In the genomic region with DNA sequence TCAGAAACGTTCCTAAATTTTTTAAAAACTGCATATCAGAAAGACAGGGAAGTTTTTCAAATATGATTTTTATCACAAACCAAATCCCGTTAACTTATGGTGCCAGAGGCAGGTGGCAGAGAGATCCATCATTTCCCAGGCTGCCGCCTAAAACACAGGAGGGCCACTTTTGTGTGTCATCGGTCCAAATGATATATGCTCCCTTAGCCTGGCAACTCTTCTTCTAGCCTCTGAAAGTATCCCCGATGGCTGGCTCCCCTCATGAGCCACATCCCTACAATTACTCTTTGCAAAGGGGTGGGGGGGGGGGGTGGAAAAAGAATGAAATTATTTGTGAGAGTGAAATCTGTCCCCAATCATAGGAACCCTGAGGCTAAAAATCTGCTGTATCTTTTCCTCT, we compare ENCODE assay signal across 21 mouse cellular contexts.
"Had no signal": no experiment of that assay in that cellular context is flagged by ENCODE, and none has a peak within 500 bp of the region (broad histone marks: within the 10 kb centered on the region; RNA-seq: fewer than 3 reads in every experiment).

No protein-coding gene starts in this region.

- H3K4me2 ChIP-seq: limb, embryonic 13.5 days; liver, embryonic 12.5 days; liver, embryonic 15.5 days; lung, embryonic 15.5 days; midbrain, embryonic 12.5 days; stomach, embryonic 15.5 days had no signal

- H3K4me1 ChIP-seq: limb, embryonic 10.5 days; limb, embryonic 13.5 days; liver, embryonic 12.5 days; liver, embryonic 15.5 days; midbrain, embryonic 12.5 days; stomach, embryonic 15.5 days had no signal

- H3K27me3 ChIP-seq: limb, embryonic 13.5 days; liver, embryonic 12.5 days; liver, embryonic 15.5 days; midbrain, embryonic 12.5 days; stomach, embryonic 15.5 days had no signal

- H3K9me3 ChIP-seq: limb, embryonic 10.5 days; limb, embryonic 13.5 days; liver, embryonic 12.5 days; liver, embryonic 15.5 days; lung, embryonic 15.5 days; megakaryocyte, embryonic 14.5 days; midbrain, embryonic 12.5 days; stomach, embryonic 15.5 days had no signal

- H3K36me3 ChIP-seq: limb, embryonic 10.5 days; limb, embryonic 13.5 days; liver, embryonic 12.5 days; liver, embryonic 15.5 days; lung, embryonic 15.5 days; midbrain, embryonic 12.5 days; stomach, embryonic 15.5 days had no signal

- ATAC-seq: liver, embryonic 12.5 days had no signal

- H3K4me3 ChIP-seq: layer of hippocampus, adult 2 months; limb, embryonic 10.5 days; limb, embryonic 13.5 days; liver, embryonic 12.5 days; liver, embryonic 15.5 days; lung, embryonic 15.5 days; megakaryocyte, embryonic 14.5 days; midbrain, embryonic 12.5 days; stomach, embryonic 15.5 days had no signal

- H3K27ac ChIP-seq: kidney, postnatal 0 days; limb, embryonic 10.5 days; limb, embryonic 13.5 days; liver, embryonic 12.5 days; liver, embryonic 15.5 days; lung, embryonic 15.5 days; midbrain, embryonic 12.5 days; stomach, embryonic 15.5 days had no signal

- H3K9ac ChIP-seq: limb, embryonic 13.5 days; liver, embryonic 12.5 days; liver, embryonic 15.5 days; lung, embryonic 15.5 days; midbrain, embryonic 12.5 days; stomach, embryonic 15.5 days had no signal

- DNase-seq: kidney, adult 2 months; kidney, postnatal 25 days; layer of hippocampus, adult 9-11 months; liver; lung, adult 18-20 months; lung, postnatal 10 days; lung, postnatal 36 days; retina, postnatal 1 day; right cerebral cortex, postnatal 25 days; spleen, adult 18-20 months; thymus, postnatal 25 days had no signal
